Comparison of ENCODE assay signal across 8 mouse cellular contexts in genomic region chr2:26296606-26297195, GRCm38 (mm10). TPM values are rescaled to one million over a fixed set of nuclear protein-coding genes. Genes with fewer than 3 reads are reported as not detected.
DNase-seq lines count a peak whose midpoint lies in the region; ATAC-seq and TF ChIP-seq lines count a peak whose summit lies in the region.

No protein-coding gene starts in this region.

- H3K4me2 ChIP-seq in hindbrain, embryonic 13.5 days: no peak overlapping the region
- no peak overlapping the region for H3K4me2 ChIP-seq in liver, embryonic 11.5 days

- intact Hi-C loops in gastrocnemius, adult 2 months (cut with DNase I): no loop called here

- H3K27me3 ChIP-seq in heart, embryonic 10.5 days (ENCODE audit: insufficient read depth, poor library complexity, severe bottlenecking): peaks cover 37% of the 10 kb centered on the region
- H3K27me3 ChIP-seq in hindbrain, embryonic 13.5 days: no peaks in the 10 kb centered on the region
- H3K27me3 ChIP-seq in midbrain, embryonic 10.5 days (ENCODE audit: low read depth, poor library complexity, severe bottlenecking): peaks cover 14% of the 10 kb centered on the region
- H3K27me3 ChIP-seq in liver, embryonic 11.5 days (replicated peaks; ENCODE audit: control insufficient read depth, insufficient read depth, low read length): peaks cover 9% of the 10 kb centered on the region

- 50% methylated on average over 6 of the region's 6 CpGs for WGBS in heart, embryonic 10.5 days
- 27% methylated on average over 6 of the region's 6 CpGs for WGBS in hindbrain, embryonic 13.5 days
- 64% methylated on average over 6 of the region's 6 CpGs for WGBS in midbrain, embryonic 10.5 days
- WGBS in liver, embryonic 11.5 days: 42% methylated on average over 6 of the region's 6 CpGs

- no peaks in the 10 kb centered on the region for H3K9me3 ChIP-seq in heart, embryonic 10.5 days
- H3K9me3 ChIP-seq in hindbrain, embryonic 13.5 days: no peaks in the 10 kb centered on the region
- H3K9me3 ChIP-seq in midbrain, embryonic 10.5 days (replicated peaks): no peaks in the 10 kb centered on the region
- H3K9me3 ChIP-seq in liver, embryonic 11.5 days (ENCODE audit: control insufficient read depth, low read length): no peaks in the 10 kb centered on the region

- H3K9ac ChIP-seq in hindbrain, embryonic 13.5 days: peak overlapping the region; percentile 43
- no peak overlapping the region for H3K9ac ChIP-seq in liver, embryonic 11.5 days (ENCODE audit: low read depth, low read length)

- H3K4me3 ChIP-seq in heart, embryonic 10.5 days: no peak overlapping the region
- no peak overlapping the region for H3K4me3 ChIP-seq in hindbrain, embryonic 13.5 days
- H3K4me3 ChIP-seq in midbrain, embryonic 10.5 days: no peak overlapping the region
- H3K4me3 ChIP-seq in liver, embryonic 11.5 days (ENCODE audit: low read depth, low read length): no peak overlapping the region
- H3K4me3 ChIP-seq in gastrocnemius, adult 2 months: no peak overlapping the region

- H3K27ac ChIP-seq in heart, embryonic 10.5 days: peak overlapping the region; percentile 54
- H3K27ac ChIP-seq in hindbrain, embryonic 13.5 days: peak overlapping the region; percentile 92
- peak overlapping the region; percentile 80 for H3K27ac ChIP-seq in midbrain, embryonic 10.5 days (replicated peaks)
- no peak overlapping the region for H3K27ac ChIP-seq in liver, embryonic 11.5 days (ENCODE audit: low read depth, low read length)
- no peak overlapping the region for H3K27ac ChIP-seq in gastrocnemius, adult 2 months

- no peaks in the 10 kb centered on the region for H3K36me3 ChIP-seq in heart, embryonic 10.5 days
- H3K36me3 ChIP-seq in hindbrain, embryonic 13.5 days: no peaks in the 10 kb centered on the region
- no peaks in the 10 kb centered on the region for H3K36me3 ChIP-seq in midbrain, embryonic 10.5 days
- no peaks in the 10 kb centered on the region for H3K36me3 ChIP-seq in liver, embryonic 11.5 days (ENCODE audit: control insufficient read depth, insufficient read depth, low read length)

- no peak for DNase-seq in heart, embryonic 10.5 days (ENCODE audit: low spot score)
- no peak for DNase-seq in heart, adult 11 months
- peak; percentile 80 for DNase-seq in brain, embryonic 14.5 days (ENCODE audit: low read depth)
- DNase-seq in midbrain, embryonic 10.5 days (ENCODE audit: low spot score): no peak
- no peak for DNase-seq in liver, embryonic 11.5 days (ENCODE audit: low spot score)
- no peak for DNase-seq in spleen, adult 18-20 months
- no peak for DNase-seq in gastrocnemius, adult 2 months

- TF ChIP-seq POLR2A in brain, embryonic 14.5 days (IDR thresholded peaks at IDR 0.05; ENCODE audit: borderline replicate concordance, extremely low read depth, insufficient read depth, insufficient read length, poor library complexity, severe bottlenecking): no peak

- TF ChIP-seq CTCF in brain, embryonic 14.5 days (IDR thresholded peaks at IDR 0.05; ENCODE audit: borderline replicate concordance, extremely low read depth, insufficient read depth, insufficient read length): no peak
- TF ChIP-seq CTCF in gastrocnemius, adult 2 months (IDR thresholded peaks at IDR 0.05): no peak

- 0 out of 2 replicates have a peak, but pooled peaks have one; percentile 3 for ATAC-seq in hindbrain, embryonic 13.5 days (ENCODE audit: low FRiP score)
- no peak for ATAC-seq in liver, embryonic 11.5 days (replicated peaks; ENCODE audit: low FRiP score)

- peaks cover 44% of the 10 kb centered on the region for H3K4me1 ChIP-seq in heart, embryonic 10.5 days
- H3K4me1 ChIP-seq in hindbrain, embryonic 13.5 days (replicated peaks): peaks cover 48% of the 10 kb centered on the region
- peaks cover 47% of the 10 kb centered on the region for H3K4me1 ChIP-seq in midbrain, embryonic 10.5 days
- H3K4me1 ChIP-seq in liver, embryonic 11.5 days (replicated peaks; ENCODE audit: control insufficient read depth, insufficient read depth, low read length): peaks cover 3% of the 10 kb centered on the region; the same call in 1 of the 2 replicates

RNA-seq across cellular contexts. Expression of gene Ccdc187, which starts 2.3 kb away (rescaled TPM):
- polyA plus RNA-seq in heart, embryonic 10.5 days (2016; fragmentation: Nextera tagmentation; extraction: Ambion mirVana): 0.02 TPM in 1 of 2 replicates, not detected in the other
- 1.4 and 1.9 TPM in 2 replicates for polyA plus RNA-seq in brain, embryonic 14.5 days (2012; rRNA removed)
- polyA plus RNA-seq in hindbrain, embryonic 13.5 days (2015; fragmentation: Nextera tagmentation; extraction: Ambion mirVana): 0.18 and 0.23 TPM in 2 replicates
- 0.02 and 0.07 TPM in 2 replicates for polyA plus RNA-seq in midbrain, embryonic 10.5 days (2016; fragmentation: Nextera tagmentation; extraction: Ambion mirVana)
- not detected in 2 replicates for polyA plus RNA-seq in liver, embryonic 11.5 days (2014; fragmentation: Nextera tagmentation; extraction: Ambion mirVana)
- total RNA-seq in gastrocnemius, adult 2 months (2021): not detected

RNA-seq across cellular contexts. Expression of gene Gpsm1, which starts 18.6 kb away (rescaled TPM):
- 43.7 and 53.9 TPM in 2 replicates for polyA plus RNA-seq in heart, embryonic 10.5 days (2016; fragmentation: Nextera tagmentation; extraction: Ambion mirVana)
- 163 and 195 TPM in 2 replicates for polyA plus RNA-seq in brain, embryonic 14.5 days (2012; rRNA removed)
- polyA plus RNA-seq in hindbrain, embryonic 13.5 days (2015; fragmentation: Nextera tagmentation; extraction: Ambion mirVana): 149 and 165 TPM in 2 replicates
- 87.6 and 103 TPM in 2 replicates for polyA plus RNA-seq in midbrain, embryonic 10.5 days (2016; fragmentation: Nextera tagmentation; extraction: Ambion mirVana)
- 17.0 and 18.9 TPM in 2 replicates for polyA plus RNA-seq in liver, embryonic 11.5 days (2014; fragmentation: Nextera tagmentation; extraction: Ambion mirVana)
- 1 to 10 TPM; 2.3 to 2.6 TPM for total RNA-seq in gastrocnemius, adult 2 months (2021)

RNA-seq across cellular contexts. Expression of gene Dnlz, which starts 55.2 kb away (rescaled TPM):
- 32.7 and 34.7 TPM in 2 replicates for polyA plus RNA-seq in heart, embryonic 10.5 days (2016; fragmentation: Nextera tagmentation; extraction: Ambion mirVana)
- 31.0 and 32.8 TPM in 2 replicates for polyA plus RNA-seq in brain, embryonic 14.5 days (2012; rRNA removed)
- polyA plus RNA-seq in hindbrain, embryonic 13.5 days (2015; fragmentation: Nextera tagmentation; extraction: Ambion mirVana): 29.0 and 29.6 TPM in 2 replicates
- polyA plus RNA-seq in midbrain, embryonic 10.5 days (2016; fragmentation: Nextera tagmentation; extraction: Ambion mirVana): 35.1 and 39.2 TPM in 2 replicates
- 23.0 and 23.8 TPM in 2 replicates for polyA plus RNA-seq in liver, embryonic 11.5 days (2014; fragmentation: Nextera tagmentation; extraction: Ambion mirVana)
- total RNA-seq in gastrocnemius, adult 2 months (2021): 10 to 100 TPM; 18.0 to 22.7 TPM

RNA-seq across cellular contexts. Expression of gene Qsox2, which starts 59.4 kb away (rescaled TPM):
- 16.5 and 18.8 TPM in 2 replicates for polyA plus RNA-seq in heart, embryonic 10.5 days (2016; fragmentation: Nextera tagmentation; extraction: Ambion mirVana)
- 19.1 and 20.1 TPM in 2 replicates for polyA plus RNA-seq in brain, embryonic 14.5 days (2012; rRNA removed)
- 13.2 and 13.9 TPM in 2 replicates for polyA plus RNA-seq in hindbrain, embryonic 13.5 days (2015; fragmentation: Nextera tagmentation; extraction: Ambion mirVana)
- 21.0 and 21.3 TPM in 2 replicates for polyA plus RNA-seq in midbrain, embryonic 10.5 days (2016; fragmentation: Nextera tagmentation; extraction: Ambion mirVana)
- 13.5 and 14.7 TPM in 2 replicates for polyA plus RNA-seq in liver, embryonic 11.5 days (2014; fragmentation: Nextera tagmentation; extraction: Ambion mirVana)
- total RNA-seq in gastrocnemius, adult 2 months (2021): 1 to 10 TPM; 3.0 to 3.9 TPM

Comparison
In these comparisons a context has a peak if more than half of its experiments do, and no peak if none do; other contexts are left out.
1. H3K27ac ChIP-seq: peak in heart, embryonic 10.5 days (single experiment), hindbrain, embryonic 13.5 days (single experiment) and midbrain, embryonic 10.5 days (single experiment); none in liver, embryonic 11.5 days (single experiment) and gastrocnemius, adult 2 months (single experiment).